Mouse (Mus musculus): Measurements from ENCODE around the gene Atf7. TPM values are rescaled to one million over a fixed set of nuclear protein-coding genes. Genes with fewer than 3 reads are reported as not detected.

The Atf7 gene
- polyA plus RNA-seq, 1 experiment from 2014 or later = 17.0 TPM

GRCm38 (mm10) chr15:102557580-102557979, 67.7 kb downstream of the Atf7 start:
- Histone ChIP-seq H3K27ac (replicated peaks) (no peak overlapping the region), H3K36me3 (ENCODE audit: control insufficient read depth, insufficient read depth, low read length) (peaks cover 16% of the 10 kb centered on the region), H3K4me2 (replicated peaks; ENCODE audit: low read depth) (no peak overlapping the region), H3K4me3 (ENCODE audit: low read depth, low read length) (no peak overlapping the region), H3K9me3 (ENCODE audit: control insufficient read depth, low read length) (no peaks in the 10 kb centered on the region), H3K4me1 (replicated peaks; ENCODE audit: control insufficient read depth, insufficient read depth) (no peaks in the 10 kb centered on the region), H3K9ac (ENCODE audit: low read length) (no peak overlapping the region), H3K27me3 (ENCODE audit: control insufficient read depth, insufficient read depth, low read length) (no peaks in the 10 kb centered on the region)
- TF ChIP-seq EP300 (optimal IDR thresholded peaks at IDR 0.05) (no peak), CTCF (IDR thresholded peaks at IDR 0.05; ENCODE audit: low read depth) (peak; percentile 59)
- ATAC-seq (ENCODE audit: low FRiP score, low TSS enrichment) = no peak
- no peak for DNase-seq (ENCODE audit: low spot score)

- Histone ChIP-seq H3K9me3 (ENCODE audit: control insufficient read depth, low read length) (no peaks in the 10 kb centered on the region), H3K27me3 (ENCODE audit: control insufficient read depth, insufficient read depth, low read length) (no peaks in the 10 kb centered on the region), H3K4me3 (ENCODE audit: low read depth, low read length) (no peak overlapping the region), H3K9ac (ENCODE audit: low read length) (no peak overlapping the region), H3K36me3 (ENCODE audit: control insufficient read depth, insufficient read depth, low read length) (peaks cover 19% of the 10 kb centered on the region), H3K4me1 (replicated peaks; ENCODE audit: control insufficient read depth, insufficient read depth) (no peaks in the 10 kb centered on the region), H3K27ac (replicated peaks) (no peak overlapping the region), H3K4me2 (replicated peaks; ENCODE audit: low read depth) (no peak overlapping the region)
- TF ChIP-seq EP300 (optimal IDR thresholded peaks at IDR 0.05) (no peak), CTCF (IDR thresholded peaks at IDR 0.05; ENCODE audit: low read depth) (no peak)
- no peak for DNase-seq (ENCODE audit: low spot score)
- ATAC-seq (ENCODE audit: low FRiP score, low TSS enrichment) = no peak
- WGBS = 81% methylated on average over 1 of the region's 1 CpGs
These were observed 69.7 kb downstream of the Atf7 start for GRCm38 (mm10) chr15:102555581-102555980.

DNA sequence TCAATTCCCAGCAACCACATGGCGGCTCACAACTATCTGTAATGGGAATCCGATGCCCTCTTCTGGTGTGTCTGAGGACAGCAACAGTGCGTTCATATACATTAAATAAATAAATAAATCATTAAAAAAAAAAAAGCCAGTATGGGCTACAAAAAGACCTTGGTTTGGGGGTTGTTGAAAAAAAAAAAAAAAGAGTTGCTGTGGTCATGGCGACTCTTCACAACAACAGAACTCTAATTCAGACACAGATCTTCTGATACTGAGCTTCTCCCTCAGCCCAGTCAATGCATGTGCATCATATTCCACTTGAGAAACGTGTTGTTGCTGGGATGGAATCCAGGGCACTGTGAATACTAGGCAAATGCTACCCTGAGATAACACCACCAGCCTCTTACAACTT, 72.7 kb downstream of the Atf7 start:
- TF ChIP-seq EP300 (optimal IDR thresholded peaks at IDR 0.05) (no peak), CTCF (IDR thresholded peaks at IDR 0.05; ENCODE audit: low read depth) (0 out of 2 replicates have a peak, but pooled peaks have one; percentile 12)
- peaks cover 19% of the 10 kb centered on the region for H3K36me3 ChIP-seq (ENCODE audit: control insufficient read depth, insufficient read depth, low read length)

DNA sequence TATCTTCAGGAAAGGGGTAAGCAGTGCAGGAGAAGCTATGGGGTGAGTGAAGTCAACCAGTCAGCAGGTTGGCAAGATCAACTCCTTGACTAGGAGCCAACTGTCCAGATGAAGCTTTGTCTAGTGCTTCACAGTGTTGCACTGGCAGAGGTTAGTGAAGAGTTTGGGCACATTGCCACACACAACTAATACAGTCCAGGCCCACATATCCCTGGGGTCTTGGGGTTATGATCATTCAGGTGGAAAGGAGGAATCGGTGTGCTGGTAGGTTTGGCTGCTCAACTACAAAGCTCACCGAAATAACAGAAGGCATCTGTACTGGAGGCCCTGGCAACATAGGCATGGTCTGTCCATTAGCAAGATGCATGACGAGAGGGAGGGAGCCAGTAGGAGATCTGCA, 77.8 kb downstream of the Atf7 start:
- H3K9me3 ChIP-seq (ENCODE audit: control insufficient read depth, low read length) = no peaks in the 10 kb centered on the region
- no peak for TF ChIP-seq CTCF (IDR thresholded peaks at IDR 0.05; ENCODE audit: low read depth)
- no peak for TF ChIP-seq EP300 (optimal IDR thresholded peaks at IDR 0.05)
- peaks cover 23% of the 10 kb centered on the region for H3K36me3 ChIP-seq (ENCODE audit: control insufficient read depth, insufficient read depth, low read length)
- H3K4me1 ChIP-seq (replicated peaks; ENCODE audit: control insufficient read depth, insufficient read depth) = no peaks in the 10 kb centered on the region
- H3K4me2 ChIP-seq (replicated peaks; ENCODE audit: low read depth) = no peak overlapping the region
- no peak overlapping the region for H3K27ac ChIP-seq (replicated peaks)
- H3K27me3 ChIP-seq (ENCODE audit: control insufficient read depth, insufficient read depth, low read length) = no peaks in the 10 kb centered on the region
- 89% methylated on average over 3 of the region's 3 CpGs for WGBS
- no peak overlapping the region for H3K4me3 ChIP-seq (ENCODE audit: low read depth, low read length)
- ATAC-seq (ENCODE audit: low FRiP score, low TSS enrichment) (no peak), DNase-seq (ENCODE audit: low spot score) (no peak)
- no peak overlapping the region for H3K9ac ChIP-seq (ENCODE audit: low read length)

More for the DNA sequence above, 72.7 kb downstream of the Atf7 start:
- no peak overlapping the region for H3K9ac ChIP-seq (ENCODE audit: low read length)
- no peak overlapping the region for H3K27ac ChIP-seq (replicated peaks)
- H3K4me2 ChIP-seq (replicated peaks; ENCODE audit: low read depth) = no peak overlapping the region
- no peaks in the 10 kb centered on the region for H3K4me1 ChIP-seq (replicated peaks; ENCODE audit: control insufficient read depth, insufficient read depth)
- ATAC-seq (ENCODE audit: low FRiP score, low TSS enrichment) (no peak), DNase-seq (ENCODE audit: low spot score) (no peak)
- no peak overlapping the region for H3K4me3 ChIP-seq (ENCODE audit: low read depth, low read length)
- no peaks in the 10 kb centered on the region for H3K9me3 ChIP-seq (ENCODE audit: control insufficient read depth, low read length)
- WGBS = 98% methylated on average over 5 of the region's 5 CpGs
- H3K27me3 ChIP-seq (ENCODE audit: control insufficient read depth, insufficient read depth, low read length) = no peaks in the 10 kb centered on the region

DNA sequence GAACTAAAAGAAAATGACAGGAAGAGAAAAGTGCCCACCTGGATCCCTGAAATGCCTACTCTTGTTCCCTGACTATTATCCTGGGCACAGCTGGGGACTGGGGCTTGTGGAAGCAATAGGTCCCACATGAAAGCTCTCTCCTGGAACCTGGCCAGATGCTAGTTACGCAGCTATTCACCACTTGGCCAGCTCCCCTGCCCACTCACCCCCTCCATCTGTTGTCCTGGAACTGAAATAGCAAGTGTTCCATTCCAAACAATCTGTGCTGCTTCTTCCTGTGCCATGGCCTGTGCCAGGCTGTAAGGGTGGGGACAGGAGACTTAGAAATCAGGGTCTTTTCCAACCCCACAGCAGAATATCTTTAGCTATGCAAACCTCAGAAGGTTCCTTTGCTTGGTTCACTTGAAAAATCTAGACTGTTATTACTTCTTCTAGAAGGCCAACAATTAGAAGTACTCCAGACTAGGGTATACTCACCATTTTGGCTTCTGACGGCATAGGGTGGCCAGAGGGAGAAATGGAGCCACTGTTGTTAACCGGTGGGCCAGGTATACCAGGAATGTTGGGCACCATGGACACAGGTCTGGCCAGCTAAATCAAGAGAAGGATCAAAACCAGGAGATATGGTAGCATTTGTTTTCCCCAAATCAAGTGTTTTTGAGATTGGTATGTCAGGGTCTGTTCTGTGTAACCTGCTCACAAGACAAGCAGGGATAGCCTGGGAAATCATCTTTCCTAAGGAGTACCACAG, 78.4 kb downstream of the Atf7 start:
- 76% methylated on average over 3 of the region's 3 CpGs for WGBS
- H3K9ac ChIP-seq (ENCODE audit: low read length) = no peak overlapping the region
- TF ChIP-seq CTCF (IDR thresholded peaks at IDR 0.05; ENCODE audit: low read depth) = no peak
- no peak for TF ChIP-seq EP300 (optimal IDR thresholded peaks at IDR 0.05)
- no peak overlapping the region for H3K27ac ChIP-seq (replicated peaks)
- DNase-seq (ENCODE audit: low spot score) = no peak
- no peak overlapping the region for H3K4me3 ChIP-seq (ENCODE audit: low read depth, low read length)
- no peak for ATAC-seq (ENCODE audit: low FRiP score, low TSS enrichment)
- no peaks in the 10 kb centered on the region for H3K4me1 ChIP-seq (replicated peaks; ENCODE audit: control insufficient read depth, insufficient read depth)
- no peaks in the 10 kb centered on the region for H3K27me3 ChIP-seq (ENCODE audit: control insufficient read depth, insufficient read depth, low read length)
- no peak overlapping the region for H3K4me2 ChIP-seq (replicated peaks; ENCODE audit: low read depth)
- H3K9me3 ChIP-seq (ENCODE audit: control insufficient read depth, low read length) = no peaks in the 10 kb centered on the region
- peaks cover 25% of the 10 kb centered on the region for H3K36me3 ChIP-seq (ENCODE audit: control insufficient read depth, insufficient read depth, low read length)

DNA sequence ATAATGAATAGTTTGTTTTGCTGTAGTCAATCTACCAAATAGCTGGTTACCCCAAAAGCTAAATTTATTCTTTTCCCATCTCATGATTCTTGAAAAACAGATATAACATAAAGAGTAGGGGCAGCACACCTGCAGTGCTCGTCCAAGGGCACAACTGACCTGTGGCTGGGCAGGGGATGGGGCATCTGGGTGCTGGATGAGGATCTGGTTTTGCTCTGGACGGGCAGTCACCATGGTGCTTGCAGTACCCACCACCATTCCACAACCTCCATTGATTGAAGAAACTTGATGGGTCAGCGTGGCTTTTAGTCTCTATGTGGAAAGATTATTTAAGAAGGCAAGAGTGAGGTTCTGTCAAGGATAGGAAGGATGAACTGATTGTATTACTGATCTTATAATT, 79.0 kb downstream of the Atf7 start:
- DNase-seq (ENCODE audit: low spot score) (no peak), ATAC-seq (ENCODE audit: low FRiP score, low TSS enrichment) (no peak)
- H3K4me3 ChIP-seq (ENCODE audit: low read depth, low read length) = no peak overlapping the region
- H3K4me1 ChIP-seq (replicated peaks; ENCODE audit: control insufficient read depth, insufficient read depth) = no peaks in the 10 kb centered on the region
- H3K9ac ChIP-seq (ENCODE audit: low read length) = no peak overlapping the region
- H3K9me3 ChIP-seq (ENCODE audit: control insufficient read depth, low read length) = no peaks in the 10 kb centered on the region
- no peaks in the 10 kb centered on the region for H3K27me3 ChIP-seq (ENCODE audit: control insufficient read depth, insufficient read depth, low read length)
- TF ChIP-seq CTCF (IDR thresholded peaks at IDR 0.05; ENCODE audit: low read depth) (no peak), EP300 (optimal IDR thresholded peaks at IDR 0.05) (no peak)
- H3K27ac ChIP-seq (replicated peaks) = no peak overlapping the region
- H3K4me2 ChIP-seq (replicated peaks; ENCODE audit: low read depth) = no peak overlapping the region
- 90% methylated on average over 3 of the region's 3 CpGs for WGBS
- peaks cover 24% of the 10 kb centered on the region for H3K36me3 ChIP-seq (ENCODE audit: control insufficient read depth, insufficient read depth, low read length)
